Mouse (Mus musculus): Measurements from ENCODE around the gene Ttc7. TPM values are rescaled to one million over a fixed set of nuclear protein-coding genes. Genes with fewer than 3 reads are reported as not detected.

Ttc7 gene
- polyA plus RNA-seq, 1 experiment from 2014 or later = 3.6 TPM

DNA sequence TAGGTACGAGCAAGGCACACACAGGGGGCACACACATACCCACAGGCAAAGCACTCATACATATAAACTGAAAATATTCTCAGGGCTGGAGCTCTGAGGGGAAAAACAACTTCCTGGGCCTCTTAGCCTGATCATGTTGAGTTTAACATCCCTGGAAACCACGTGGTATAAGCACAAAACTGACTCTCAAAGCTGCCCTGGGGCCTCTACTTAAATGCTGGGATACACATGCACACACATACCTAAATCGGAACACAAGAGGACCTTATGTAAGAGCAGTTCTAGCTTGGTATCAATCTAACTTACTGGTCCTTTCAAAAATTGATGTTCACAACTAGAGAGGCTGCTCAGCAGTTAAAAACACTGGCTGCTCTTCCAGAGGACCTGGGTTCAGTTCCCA is 146.7 kb downstream of the Ttc7 start:
- TF ChIP-seq CTCF (IDR thresholded peaks at IDR 0.05; ENCODE audit: low read depth) = no peak
- no peak overlapping the region for H3K9ac ChIP-seq
- no peaks in the 10 kb centered on the region for H3K27me3 ChIP-seq (ENCODE audit: insufficient read depth, low read length)
- DNase-seq (no peak), ATAC-seq (ENCODE audit: insufficient read depth) (no peak)
- no peak overlapping the region for H3K4me3 ChIP-seq (ENCODE audit: low read depth, low read length)
- WGBS = 79% methylated on average over 3 of the region's 3 CpGs
- no peak overlapping the region for H3K27ac ChIP-seq (ENCODE audit: low read depth)
- H3K4me1 ChIP-seq (ENCODE audit: insufficient read depth) = no peaks in the 10 kb centered on the region
- H3K36me3 ChIP-seq (ENCODE audit: insufficient read depth) = peaks cover 52% of the 10 kb centered on the region
- H3K9me3 ChIP-seq (ENCODE audit: low read depth, low read length) = no peaks in the 10 kb centered on the region
- no peak overlapping the region for H3K4me2 ChIP-seq

Other genes with a start within 250 kb of the Ttc7 start
- 17.6 and 18.5 TPM in 2 replicates for gene Socs5, start 175.2 kb upstream of the Ttc7 start, polyA plus RNA-seq (2014; fragmentation: Nextera tagmentation; extraction: Ambion mirVana)
- gene Mcfd2, start 17.0 kb upstream of the Ttc7 start, polyA plus RNA-seq (2014; fragmentation: Nextera tagmentation; extraction: Ambion mirVana) = 103 and 107 TPM in 2 replicates
- gene Stpg4, start 144.9 kb downstream of the Ttc7 start, polyA plus RNA-seq (2014; fragmentation: Nextera tagmentation; extraction: Ambion mirVana) = not detected in 2 replicates
- 944 and 965 TPM in 2 replicates for gene Calm2, start 164.0 kb downstream of the Ttc7 start, polyA plus RNA-seq (2014; fragmentation: Nextera tagmentation; extraction: Ambion mirVana)

All from lung, embryonic 14.5 days (tissue).